Mouse (Mus musculus) embryonic facial prominence, embryonic 10.5 days (tissue): ENCODE results near the gene Kctd13. TPM values are rescaled to one million over a fixed set of nuclear protein-coding genes. Genes with fewer than 3 reads are reported as not detected.

ENCODE experiments used
- DNase-seq: peaks from one replicate; pipeline ENCODE4 v3.0.0-alpha.2; 2017; ENCODE audit warnings: low spot score
- H3K27ac ChIP-seq: fragments of 300-500 bp; sonication (generic); replicated peaks from 2 replicates; pipeline ENCODE4 v1.5.1; 2016; ENCODE audit warnings: mild to moderate bottlenecking
- H3K27me3 ChIP-seq: fragments of 300-500 bp; sonication (generic); replicated peaks from 2 replicates; pipeline ENCODE4 v1.6.1; 2016; ENCODE audit warnings: low read depth, mild to moderate bottlenecking; ENCODE audit not compliant: poor library complexity, severe bottlenecking
- H3K36me3 ChIP-seq: fragments of 300-500 bp; sonication (generic); replicated peaks from 2 replicates; pipeline ENCODE4 v1.6.1; 2016; ENCODE audit warnings: mild to moderate bottlenecking, moderate library complexity
- H3K4me1 ChIP-seq: fragments of 300-500 bp; sonication (generic); 2 replicates; pipeline ENCODE4 v1.6.1; 2016
- H3K4me3 ChIP-seq: fragments of 300-500 bp; sonication (generic); 2 replicates; pipeline ENCODE4 v1.5.1; 2016; ENCODE audit warnings: mild to moderate bottlenecking, moderate library complexity
- H3K9me3 ChIP-seq: fragments of 300-500 bp; sonication (generic); 2 replicates; pipeline ENCODE4 v1.6.1; 2016; ENCODE audit warnings: mild to moderate bottlenecking
- WGBS: fragments of 180-500 bp; shearing (Covaris S2); methylation state at CpG from one replicate; pipeline ENCODE4 v1.1.7; 2016; 5-methylcytosine and 5-hydroxymethylcytosine counted together
- polyA plus RNA-seq: library from polyadenylated mRNA; unstranded; fragments of >200 nt; fragmentation: Nextera tagmentation; extraction: Ambion mirVana; gene quantifications from 2 replicates; pipeline ENCODE4 v1.2.1, GENCODE M21; 2016

Gene Kctd13
- polyA plus RNA-seq, 1 experiment from 2014 or later: 20.2 TPM

DNA sequence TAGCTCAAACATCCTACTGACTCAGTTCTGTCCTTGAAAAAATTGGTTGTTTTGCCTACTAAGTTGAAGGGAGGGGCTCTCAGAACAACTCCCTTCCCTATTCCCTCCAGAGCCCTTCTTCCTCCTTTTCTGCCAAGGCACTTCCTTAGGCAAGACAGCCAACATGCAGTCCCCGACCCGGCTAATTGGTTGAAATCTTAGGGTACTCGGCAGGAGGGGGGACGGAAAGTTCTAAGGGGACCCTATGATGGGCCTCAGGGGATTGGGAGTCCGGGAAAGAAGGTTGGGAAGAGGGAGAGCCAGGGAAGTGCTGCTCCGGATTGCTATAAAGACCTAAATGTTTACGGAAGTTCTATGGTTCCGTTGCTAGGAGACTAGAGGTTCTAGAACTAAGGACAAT lies 46.8 kb downstream of the Kctd13 start:
- Histone ChIP-seq H3K36me3 (peaks cover 27% of the 10 kb centered on the region), H3K27ac (peak overlapping the region; percentile 98), H3K9me3 (no peaks in the 10 kb centered on the region), H3K4me1 (peaks cover 17% of the 10 kb centered on the region), H3K27me3 (no peaks in the 10 kb centered on the region), H3K4me3 (peak overlapping the region; percentile 94)
- 13% methylated on average over 8 of the region's 8 CpGs for WGBS
- no peak for DNase-seq

DNA sequence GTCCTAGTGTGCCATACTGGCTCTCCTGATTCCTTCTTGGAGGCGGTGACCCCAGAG lies 47.0 kb downstream of the Kctd13 start, which contains the start of gene Cdipt:
Cdipt (plus strand) TSS at position 22 of the 57 bp plus-strand sequence.
- H3K27me3 ChIP-seq: no peaks in the 10 kb centered on the region
- H3K9me3 ChIP-seq: no peaks in the 10 kb centered on the region
- H3K4me3 ChIP-seq: peak within 1 kb of the TSS; percentile 94
- peaks cover 29% of the 10 kb centered on the region for H3K36me3 ChIP-seq
- peak within 1 kb of the TSS; percentile 98 for H3K27ac ChIP-seq
- peaks cover 17% of the 10 kb centered on the region for H3K4me1 ChIP-seq
- 5% methylated on average over 1 of the region's 1 CpGs for WGBS
- DNase-seq: no peak

DNA sequence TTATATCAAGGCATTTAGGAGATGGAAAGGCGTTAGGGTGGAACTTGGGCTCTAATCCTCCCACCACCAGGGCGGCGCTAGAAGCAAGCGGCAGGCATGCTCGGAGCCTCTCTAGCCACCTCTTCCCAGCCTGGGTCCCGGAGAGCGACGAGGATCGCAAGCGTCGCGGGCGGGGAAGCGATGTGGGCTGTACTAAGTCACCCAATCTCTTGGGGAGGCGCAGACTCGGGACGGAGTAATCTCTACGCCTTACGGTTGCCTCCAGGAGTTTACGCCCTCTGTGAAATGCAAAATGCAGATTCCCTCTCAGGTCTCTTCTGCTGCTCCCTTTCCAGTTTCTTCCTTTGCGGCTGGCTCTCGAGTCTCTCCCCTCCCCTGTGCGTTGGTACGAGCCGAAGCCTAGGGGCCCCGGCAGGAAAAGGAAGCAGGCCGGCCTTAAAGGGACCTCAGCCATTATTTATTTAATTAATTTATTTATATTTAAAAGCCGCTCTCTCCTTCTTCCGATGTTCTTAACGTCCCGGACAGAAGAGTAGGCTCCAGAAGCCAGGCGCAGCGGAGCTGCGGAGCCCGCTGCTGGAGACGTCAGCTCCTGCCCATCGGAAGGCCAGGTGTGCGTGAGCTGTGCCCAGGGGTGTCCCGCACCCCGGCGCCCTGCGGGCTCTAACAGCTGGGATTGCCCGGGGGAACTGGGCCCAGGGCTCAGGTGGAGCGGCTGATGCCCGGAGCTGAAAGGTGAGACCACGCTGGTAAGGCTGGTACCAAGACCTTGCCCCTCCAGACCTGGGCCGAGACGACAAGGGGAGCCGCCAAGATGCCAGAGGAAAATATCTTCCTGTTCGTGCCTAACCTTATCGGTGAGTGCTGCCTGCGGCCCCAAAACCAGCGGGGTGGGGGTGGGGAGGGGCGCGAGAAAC lies 47.5 kb downstream of the Kctd13 start, which contains the start of gene Cdiptos:
Cdiptos (minus strand) TSS at position 149 of the 917 bp plus-strand sequence.
- H3K36me3 ChIP-seq: peaks cover 33% of the 10 kb centered on the region
- peak; percentile 98 for DNase-seq
- H3K4me1 ChIP-seq: peaks cover 17% of the 10 kb centered on the region
- under 1% methylated on average over 55 of the region's 55 CpGs for WGBS
- peak within 1 kb of the TSS; percentile 98 for H3K27ac ChIP-seq
- H3K4me3 ChIP-seq: peak within 1 kb of the TSS; percentile 94
- H3K9me3 ChIP-seq: no peaks in the 10 kb centered on the region
- no peaks in the 10 kb centered on the region for H3K27me3 ChIP-seq

DNA sequence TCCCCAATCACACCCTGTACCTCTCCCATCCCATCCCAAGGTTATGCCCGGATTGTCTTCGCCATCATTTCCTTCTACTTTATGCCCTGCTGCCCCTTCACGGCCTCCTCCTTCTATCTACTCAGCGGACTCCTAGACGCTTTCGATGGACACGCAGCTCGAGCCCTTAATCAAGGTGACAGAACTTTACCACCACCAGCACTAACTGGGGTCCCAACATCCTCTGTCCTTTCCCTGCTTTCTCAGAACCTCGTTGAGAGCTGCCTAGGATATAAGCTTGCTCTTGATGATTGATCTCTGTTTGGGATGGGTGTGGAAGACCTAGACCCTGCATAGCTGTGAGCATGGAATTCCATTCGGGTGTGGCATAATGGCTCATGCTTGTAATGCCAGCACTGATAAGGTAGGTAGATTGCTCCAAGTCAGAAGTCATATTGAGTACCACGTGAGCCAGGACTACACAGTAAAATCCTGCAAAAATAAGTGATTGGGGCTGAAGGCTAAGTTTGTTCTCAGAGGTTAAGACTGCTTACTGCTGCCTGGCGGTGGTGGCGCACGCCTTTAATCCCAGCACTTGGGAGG lies 48.3 kb downstream of the Kctd13 start:
- H3K4me3 ChIP-seq: peak overlapping the region; percentile 94
- peak overlapping the region; percentile 98 for H3K27ac ChIP-seq
- DNase-seq: no peak
- peaks cover 37% of the 10 kb centered on the region for H3K36me3 ChIP-seq
- H3K27me3 ChIP-seq: no peaks in the 10 kb centered on the region
- no peaks in the 10 kb centered on the region for H3K9me3 ChIP-seq
- H3K4me1 ChIP-seq: peaks cover 17% of the 10 kb centered on the region
- WGBS: 29% methylated on average over 14 of the region's 14 CpGs

DNA sequence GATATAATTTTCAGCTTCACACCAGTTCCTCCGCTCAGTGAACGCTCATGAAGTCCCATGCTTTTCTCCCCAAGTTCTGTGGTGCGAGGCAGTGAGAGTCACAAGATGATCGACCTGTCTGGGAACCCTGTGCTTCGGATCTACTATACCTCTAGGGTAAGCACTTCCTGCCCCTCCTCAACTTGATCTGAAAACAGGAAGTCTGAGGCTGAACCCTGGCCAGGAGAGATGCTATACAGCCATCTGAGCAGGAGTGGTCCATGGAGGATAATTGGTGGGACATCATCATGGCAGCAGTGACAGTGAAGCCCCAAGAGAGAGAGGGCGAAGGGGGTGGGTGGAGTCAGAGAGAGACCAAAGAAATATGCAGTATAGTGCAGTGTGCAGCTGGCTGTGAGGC lies 50.2 kb downstream of the Kctd13 start:
- H3K4me3 ChIP-seq: no peak overlapping the region
- peaks cover 17% of the 10 kb centered on the region for H3K4me1 ChIP-seq
- no peak overlapping the region for H3K27ac ChIP-seq
- no peak for DNase-seq
- WGBS: 90% methylated on average over 6 of the region's 6 CpGs
- peaks cover 37% of the 10 kb centered on the region for H3K36me3 ChIP-seq
- no peaks in the 10 kb centered on the region for H3K27me3 ChIP-seq
- no peaks in the 10 kb centered on the region for H3K9me3 ChIP-seq

DNA sequence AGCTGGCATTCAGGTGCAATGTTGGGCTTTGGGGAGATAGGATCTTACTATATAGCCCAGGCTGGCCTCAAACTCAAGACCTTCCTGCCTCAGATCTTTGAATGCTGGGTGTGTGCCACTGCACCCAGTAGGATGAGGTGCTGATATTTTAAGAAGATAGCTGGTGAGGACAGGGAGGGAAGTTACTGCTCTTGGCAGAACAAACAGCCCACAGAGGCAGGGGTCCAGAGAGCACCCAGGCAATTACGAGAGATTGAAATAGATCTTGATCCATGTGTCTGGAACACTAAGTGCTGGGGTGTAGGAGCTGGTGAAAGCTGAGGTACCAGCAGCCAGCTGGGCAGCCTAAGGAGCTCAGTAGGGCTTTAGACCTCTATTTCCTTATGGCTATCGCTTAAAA lies 52.9 kb downstream of the Kctd13 start:
- 96% methylated on average over 2 of the region's 2 CpGs for WGBS
- peaks cover 13% of the 10 kb centered on the region for H3K4me1 ChIP-seq
- no peak overlapping the region for H3K4me3 ChIP-seq
- H3K36me3 ChIP-seq: peaks cover 37% of the 10 kb centered on the region
- H3K27ac ChIP-seq: no peak overlapping the region
- no peaks in the 10 kb centered on the region for H3K27me3 ChIP-seq
- DNase-seq: no peak
- H3K9me3 ChIP-seq: no peaks in the 10 kb centered on the region

DNA sequence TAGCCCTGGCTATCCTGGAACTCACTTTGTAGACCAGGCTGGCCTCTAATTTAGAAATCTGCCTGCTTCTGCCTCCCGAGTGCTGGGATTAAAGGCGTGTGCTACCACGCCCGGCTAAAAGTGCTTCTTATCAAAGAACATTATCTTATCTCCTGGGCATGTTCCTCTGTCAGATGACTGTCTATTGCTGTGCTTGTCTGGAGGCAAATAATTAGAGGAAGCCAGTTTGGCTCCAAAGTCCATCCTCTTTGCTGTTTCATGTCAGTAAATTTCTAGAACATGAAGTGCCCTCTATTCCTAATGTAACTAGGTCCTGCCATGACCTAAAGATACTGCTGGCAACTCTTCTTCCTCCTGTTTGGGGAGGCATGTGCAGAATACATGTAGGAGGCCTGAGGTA lies 53.4 kb downstream of the Kctd13 start:
- WGBS: 95% methylated on average over 4 of the region's 4 CpGs
- H3K4me1 ChIP-seq: peaks cover 9% of the 10 kb centered on the region

DNA sequence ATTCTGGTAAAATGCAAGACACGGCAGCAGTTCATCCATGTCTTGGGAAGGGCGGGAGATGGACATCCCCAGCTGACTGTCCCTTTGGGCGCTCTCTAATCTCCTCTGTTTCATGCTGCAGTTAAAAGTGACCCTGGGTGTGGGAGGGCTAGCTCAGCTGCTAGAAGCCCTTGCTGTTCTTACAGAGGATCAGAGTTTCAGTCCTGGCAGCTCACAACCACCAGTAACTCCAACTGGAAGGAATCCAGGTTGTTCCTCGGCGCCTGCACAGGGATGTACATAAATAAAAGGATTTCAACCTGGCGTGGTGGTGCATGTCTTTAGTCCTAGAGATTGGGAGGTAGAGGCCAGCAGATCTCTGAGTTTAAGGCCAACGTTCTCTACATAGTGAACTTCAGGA lies 54.4 kb downstream of the Kctd13 start:
- 0 out of 2 replicates have a peak, but pooled peaks cover 3% of the 10 kb centered on the region for H3K4me1 ChIP-seq
- 84% methylated on average over 7 of the region's 7 CpGs for WGBS

More for the DNA sequence above, 53.4 kb downstream of the Kctd13 start:
- DNase-seq: no peak
- H3K36me3 ChIP-seq: peaks cover 37% of the 10 kb centered on the region
- no peak overlapping the region for H3K27ac ChIP-seq
- H3K4me3 ChIP-seq: no peak overlapping the region
- H3K27me3 ChIP-seq: no peaks in the 10 kb centered on the region
- H3K9me3 ChIP-seq: no peaks in the 10 kb centered on the region

DNA sequence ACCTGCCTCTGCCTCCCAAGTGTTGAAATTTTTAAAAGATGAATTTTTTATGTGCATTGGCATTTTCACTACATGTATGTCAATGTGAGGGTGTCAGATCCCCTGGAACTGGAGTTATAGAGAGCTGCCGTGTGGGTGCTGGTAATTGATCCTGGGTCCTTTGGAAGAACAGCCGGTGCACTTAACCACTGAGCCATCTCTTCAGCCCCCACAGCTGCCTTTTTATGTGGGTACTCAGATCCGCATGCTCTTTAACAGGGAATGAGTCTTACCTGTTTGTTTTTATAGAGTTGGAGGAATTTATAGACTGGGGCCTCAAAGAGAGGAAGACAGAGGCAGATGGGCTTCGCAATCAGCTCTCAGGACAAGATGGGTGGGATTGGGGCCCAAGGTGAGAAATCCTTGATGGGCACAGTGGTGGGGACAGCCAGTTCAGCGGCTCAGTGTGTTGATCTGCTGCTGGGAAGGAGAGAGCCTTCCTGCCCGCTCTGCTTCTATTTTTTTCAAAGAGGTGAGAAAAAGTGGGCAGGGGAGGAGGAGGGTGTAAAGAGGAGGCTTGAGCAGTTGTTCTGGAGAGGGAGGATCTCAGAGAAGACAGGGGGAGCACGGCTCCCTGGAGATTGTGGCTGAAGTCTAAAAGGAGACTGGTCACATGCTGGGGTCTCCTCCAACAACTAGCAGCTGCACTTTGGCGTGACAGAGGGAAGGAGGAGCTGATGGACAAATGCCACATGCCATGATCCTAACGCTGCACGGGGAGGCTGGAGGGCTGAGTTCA lies 56.2 kb downstream of the Kctd13 start:
- Histone ChIP-seq H3K4me3 (no peak overlapping the region), H3K27ac (no peak overlapping the region), H3K4me1 (0 out of 2 replicates have a peak, but pooled peaks cover 3% of the 10 kb centered on the region), H3K36me3 (peaks cover 16% of the 10 kb centered on the region), H3K27me3 (no peaks in the 10 kb centered on the region), H3K9me3 (no peaks in the 10 kb centered on the region)
- no peak for DNase-seq
- WGBS: 71% methylated on average over 10 of the region's 10 CpGs

More for the DNA sequence above, 54.4 kb downstream of the Kctd13 start:
- H3K36me3 ChIP-seq: peaks cover 34% of the 10 kb centered on the region
- no peak for DNase-seq
- H3K27me3 ChIP-seq: no peaks in the 10 kb centered on the region
- no peaks in the 10 kb centered on the region for H3K9me3 ChIP-seq
- no peak overlapping the region for H3K4me3 ChIP-seq
- no peak overlapping the region for H3K27ac ChIP-seq

DNA sequence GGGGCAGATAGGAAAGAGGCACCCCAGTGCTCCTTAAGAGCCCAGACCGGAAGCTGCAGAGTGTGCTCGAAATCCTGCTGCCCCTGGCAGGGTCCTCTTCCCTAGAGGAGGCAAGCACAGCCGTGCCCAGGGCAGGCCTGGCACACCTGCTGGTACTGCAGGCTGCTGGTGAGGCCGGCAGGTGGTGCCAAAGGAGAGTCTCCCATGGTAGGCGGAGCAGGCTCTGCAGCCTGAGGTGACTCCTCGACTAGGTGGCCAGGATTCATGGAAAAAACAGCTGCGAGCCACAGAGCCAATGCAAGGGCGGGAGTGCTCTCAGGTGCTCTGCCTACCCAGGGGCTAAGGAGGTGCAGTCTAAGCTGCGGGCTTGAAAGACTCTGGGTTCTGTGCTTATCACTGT lies 57.6 kb downstream of the Kctd13 start:
- H3K27me3 ChIP-seq: no peaks in the 10 kb centered on the region
- WGBS: 44% methylated on average over 9 of the region's 9 CpGs
- 0 out of 2 replicates have a peak, but pooled peaks cover 3% of the 10 kb centered on the region for H3K4me1 ChIP-seq
- peak; percentile 23 for DNase-seq
- no peak overlapping the region for H3K4me3 ChIP-seq
- peaks cover 4% of the 10 kb centered on the region for H3K36me3 ChIP-seq
- H3K27ac ChIP-seq: no peak overlapping the region
- H3K9me3 ChIP-seq: no peaks in the 10 kb centered on the region

DNA sequence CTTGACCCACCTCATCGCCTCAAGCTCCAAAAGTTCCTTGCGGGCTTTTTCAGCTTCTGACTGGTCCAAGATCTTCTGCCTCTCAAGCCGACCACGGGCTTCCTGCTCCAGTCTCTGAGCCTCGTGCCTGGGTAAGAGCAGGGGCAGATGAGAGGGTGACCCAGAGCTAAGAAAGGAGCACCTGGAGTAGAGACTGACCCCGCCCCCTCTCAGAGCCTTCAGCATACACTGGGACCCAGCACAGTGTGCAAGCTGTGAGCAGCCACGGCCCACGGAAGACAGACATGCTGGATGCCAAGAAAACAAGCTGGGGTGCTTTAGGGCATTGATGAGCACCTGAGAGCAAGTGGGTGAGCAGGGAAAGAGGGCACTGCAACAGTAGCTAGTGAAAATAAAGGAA lies 60.1 kb downstream of the Kctd13 start:
- H3K9me3 ChIP-seq: no peaks in the 10 kb centered on the region
- H3K4me1 ChIP-seq: peaks cover 10% of the 10 kb centered on the region
- no peak overlapping the region for H3K27ac ChIP-seq
- 69% methylated on average over 8 of the region's 8 CpGs for WGBS
- no peaks in the 10 kb centered on the region for H3K36me3 ChIP-seq
- no peaks in the 10 kb centered on the region for H3K27me3 ChIP-seq
- H3K4me3 ChIP-seq: no peak overlapping the region
- no peak for DNase-seq
